Mouse (Mus musculus) forebrain, embryonic 11.5 days (tissue): ENCODE measurements at regions not wholly inside any gene's neighbourhood (a gene's known extent, or its start where the extent isn't known, plus 50 kb on each side); places are given as distances from the start of the nearest gene placed in this dataset.

Source experiments
- ATAC-seq: fragments of 200-750 bp; cut with Nextera tagmentation; replicated peaks from 2 replicates; pipeline ENCODE4 v1.8.0; 2017; ENCODE audit warnings: moderate TSS enrichment; ENCODE audit not compliant: low FRiP score
- DNase-seq: peaks from one replicate; pipeline ENCODE4 v3.0.0-alpha.2; 2017; ENCODE audit warnings: low spot score
- H3K27ac ChIP-seq: fragments of 300-500 bp; sonication (generic); 2 replicates; pipeline ENCODE4 v1.5.1; 2014; ENCODE audit warnings: low read depth, low read length
- H3K27me3 ChIP-seq: fragments of 300-500 bp; sonication (generic); 2 replicates; pipeline ENCODE4 v1.6.1; 2014; ENCODE audit warnings: mild to moderate bottlenecking, low read length, mixed read lengths; ENCODE audit not compliant: control insufficient read depth, insufficient read depth
- H3K36me3 ChIP-seq: fragments of 300-500 bp; sonication (generic); 2 replicates; pipeline ENCODE4 v1.6.1; 2014; ENCODE audit warnings: mild to moderate bottlenecking, low read length, moderate library complexity, mixed read lengths; ENCODE audit not compliant: control insufficient read depth, insufficient read depth
- H3K4me1 ChIP-seq: fragments of 300-500 bp; sonication (generic); replicated peaks from 2 replicates; pipeline ENCODE4 v1.6.1; 2014; ENCODE audit warnings: low read length, mixed read lengths; ENCODE audit not compliant: control insufficient read depth, insufficient read depth
- H3K4me2 ChIP-seq: fragments of 300-500 bp; sonication (generic); 2 replicates; pipeline ENCODE4 v1.6.1; 2014; ENCODE audit warnings: low read depth, mild to moderate bottlenecking, low read length, moderate library complexity, mixed read lengths; ENCODE audit not compliant: severe bottlenecking
- H3K4me3 ChIP-seq: fragments of 300-500 bp; sonication (generic); 2 replicates; pipeline ENCODE4 v1.5.1; 2014; ENCODE audit warnings: low read depth, low read length
- H3K9ac ChIP-seq: fragments of 300-500 bp; sonication (generic); 2 replicates; pipeline ENCODE4 v1.6.1; 2014; ENCODE audit warnings: low read length
- H3K9me3 ChIP-seq: fragments of 300-500 bp; sonication (generic); 2 replicates; pipeline ENCODE4 v1.6.1; 2016; ENCODE audit warnings: low read length, mixed read lengths; ENCODE audit not compliant: control insufficient read depth
- WGBS: fragments of 180-500 bp; shearing (Covaris S2); extraction: QIAGEN DNeasy Blood & Tissue Kit; methylation state at CpG from one replicate; pipeline ENCODE4 v1.1.7; 2014; 5-methylcytosine and 5-hydroxymethylcytosine counted together

GRCm38 (mm10) chr13:71330321-71330720 lies 488.7 kb upstream of the Adamts16 start:
- no peaks in the 10 kb centered on the region for H3K27me3 ChIP-seq
- H3K9me3 ChIP-seq: no peaks in the 10 kb centered on the region
- ATAC-seq: no peak
- H3K4me2 ChIP-seq: no peak overlapping the region
- DNase-seq: no peak
- H3K4me1 ChIP-seq: peaks cover 2% of the 10 kb centered on the region; the same call in 1 of the 2 replicates
- H3K4me3 ChIP-seq: no peak overlapping the region
- no peak overlapping the region for H3K9ac ChIP-seq
- 9% methylated on average over 6 of the region's 6 CpGs for WGBS
- H3K36me3 ChIP-seq: no peaks in the 10 kb centered on the region
- no peak overlapping the region for H3K27ac ChIP-seq

GRCm38 (mm10) chr13:71327802-71328753 lies 486.5 kb upstream of the Adamts16 start:
- no peak overlapping the region for H3K4me3 ChIP-seq
- H3K4me2 ChIP-seq: no peak overlapping the region
- H3K36me3 ChIP-seq: no peaks in the 10 kb centered on the region
- H3K27ac ChIP-seq: no peak overlapping the region
- 85% methylated on average over 4 of the region's 4 CpGs for WGBS
- DNase-seq (no peak), ATAC-seq (no peak)
- H3K27me3 ChIP-seq: no peaks in the 10 kb centered on the region
- no peaks in the 10 kb centered on the region for H3K9me3 ChIP-seq
- H3K4me1 ChIP-seq: peaks cover 2% of the 10 kb centered on the region; the same call in 1 of the 2 replicates
- H3K9ac ChIP-seq: no peak overlapping the region

- no peak for ATAC-seq
- no peaks in the 10 kb centered on the region for H3K9me3 ChIP-seq
- no peak overlapping the region for H3K9ac ChIP-seq
- no peak overlapping the region for H3K4me2 ChIP-seq
- WGBS: 89% methylated on average over 3 of the region's 3 CpGs
- no peak overlapping the region for H3K4me3 ChIP-seq
- no peak for DNase-seq
- no peaks in the 10 kb centered on the region for H3K27me3 ChIP-seq
- no peaks in the 10 kb centered on the region for H3K4me1 ChIP-seq
- H3K36me3 ChIP-seq: no peaks in the 10 kb centered on the region
- no peak overlapping the region for H3K27ac ChIP-seq
Observed at GRCm38 (mm10) chr13:71320489-71320888, 478.9 kb upstream of the Adamts16 start.

- Histone ChIP-seq H3K27ac (no peak overlapping the region), H3K4me3 (no peak overlapping the region), H3K4me2 (no peak overlapping the region), H3K36me3 (no peaks in the 10 kb centered on the region), H3K27me3 (no peaks in the 10 kb centered on the region), H3K9me3 (no peaks in the 10 kb centered on the region), H3K9ac (no peak overlapping the region), H3K4me1 (no peaks in the 10 kb centered on the region)
- DNase-seq (no peak), ATAC-seq (no peak)
- 91% methylated on average over 4 of the region's 4 CpGs for WGBS
Observed at GRCm38 (mm10) chr13:71303956-71304355, 462.3 kb upstream of the Adamts16 start.

- H3K4me1 ChIP-seq: no peaks in the 10 kb centered on the region
- H3K36me3 ChIP-seq: no peaks in the 10 kb centered on the region
- H3K27ac ChIP-seq: no peak overlapping the region
- no peak for ATAC-seq
- no peak overlapping the region for H3K9ac ChIP-seq
- no peaks in the 10 kb centered on the region for H3K27me3 ChIP-seq
- DNase-seq: no peak
- WGBS: 88% methylated on average over 2 of the region's 2 CpGs
- no peak overlapping the region for H3K4me3 ChIP-seq
- H3K4me2 ChIP-seq: no peak overlapping the region
- H3K9me3 ChIP-seq: no peaks in the 10 kb centered on the region
Observed at GRCm38 (mm10) chr13:71275991-71276390, 434.4 kb upstream of the Adamts16 start.

GRCm38 (mm10) chr13:71274139-71274538 lies 432.5 kb upstream of the Adamts16 start:
- H3K4me3 ChIP-seq: no peak overlapping the region
- H3K27me3 ChIP-seq: no peaks in the 10 kb centered on the region
- no peaks in the 10 kb centered on the region for H3K9me3 ChIP-seq
- no peak overlapping the region for H3K27ac ChIP-seq
- 70% methylated on average over 3 of the region's 3 CpGs for WGBS
- no peak overlapping the region for H3K4me2 ChIP-seq
- DNase-seq: no peak
- H3K36me3 ChIP-seq: no peaks in the 10 kb centered on the region
- no peaks in the 10 kb centered on the region for H3K4me1 ChIP-seq
- no peak overlapping the region for H3K9ac ChIP-seq
- no peak for ATAC-seq

- H3K9ac ChIP-seq: no peak overlapping the region
- WGBS: 94% methylated on average over 5 of the region's 5 CpGs
- no peaks in the 10 kb centered on the region for H3K4me1 ChIP-seq
- H3K9me3 ChIP-seq: no peaks in the 10 kb centered on the region
- no peak for ATAC-seq
- no peaks in the 10 kb centered on the region for H3K27me3 ChIP-seq
- no peak overlapping the region for H3K27ac ChIP-seq
- no peak overlapping the region for H3K4me3 ChIP-seq
- no peak for DNase-seq
- H3K36me3 ChIP-seq: no peaks in the 10 kb centered on the region
- H3K4me2 ChIP-seq: no peak overlapping the region
Observed at GRCm38 (mm10) chr13:71273485-71273884, 431.9 kb upstream of the Adamts16 start.

GRCm38 (mm10) chr13:71273067-71273466 lies 431.5 kb upstream of the Adamts16 start:
- no peak for DNase-seq
- Histone ChIP-seq H3K4me3 (no peak overlapping the region), H3K27ac (no peak overlapping the region), H3K4me1 (no peaks in the 10 kb centered on the region), H3K36me3 (no peaks in the 10 kb centered on the region), H3K9ac (no peak overlapping the region), H3K27me3 (no peaks in the 10 kb centered on the region), H3K9me3 (no peaks in the 10 kb centered on the region), H3K4me2 (no peak overlapping the region)
- 85% methylated on average over 1 of the region's 1 CpGs for WGBS
- ATAC-seq: no peak

GRCm38 (mm10) chr13:71272431-71272830 lies 430.8 kb upstream of the Adamts16 start:
- no peaks in the 10 kb centered on the region for H3K4me1 ChIP-seq
- WGBS: 79% methylated on average over 5 of the region's 5 CpGs
- no peak overlapping the region for H3K27ac ChIP-seq
- H3K4me3 ChIP-seq: no peak overlapping the region
- H3K27me3 ChIP-seq: no peaks in the 10 kb centered on the region
- no peak for DNase-seq
- H3K9ac ChIP-seq: no peak overlapping the region
- no peak overlapping the region for H3K4me2 ChIP-seq
- H3K9me3 ChIP-seq: no peaks in the 10 kb centered on the region
- H3K36me3 ChIP-seq: no peaks in the 10 kb centered on the region
- ATAC-seq: no peak
